Mouse (Mus musculus) lung, postnatal 14 days (tissue): Measurements from ENCODE around the gene Nrd1.
A peak's percentile ranks its signal among the peaks of the same experiment; 100 is the strongest.

Experiments used
- DNase-seq: peaks from one replicate; pipeline ENCODE4 v3.0.0; 2021

Nrd1 gene

DNA sequence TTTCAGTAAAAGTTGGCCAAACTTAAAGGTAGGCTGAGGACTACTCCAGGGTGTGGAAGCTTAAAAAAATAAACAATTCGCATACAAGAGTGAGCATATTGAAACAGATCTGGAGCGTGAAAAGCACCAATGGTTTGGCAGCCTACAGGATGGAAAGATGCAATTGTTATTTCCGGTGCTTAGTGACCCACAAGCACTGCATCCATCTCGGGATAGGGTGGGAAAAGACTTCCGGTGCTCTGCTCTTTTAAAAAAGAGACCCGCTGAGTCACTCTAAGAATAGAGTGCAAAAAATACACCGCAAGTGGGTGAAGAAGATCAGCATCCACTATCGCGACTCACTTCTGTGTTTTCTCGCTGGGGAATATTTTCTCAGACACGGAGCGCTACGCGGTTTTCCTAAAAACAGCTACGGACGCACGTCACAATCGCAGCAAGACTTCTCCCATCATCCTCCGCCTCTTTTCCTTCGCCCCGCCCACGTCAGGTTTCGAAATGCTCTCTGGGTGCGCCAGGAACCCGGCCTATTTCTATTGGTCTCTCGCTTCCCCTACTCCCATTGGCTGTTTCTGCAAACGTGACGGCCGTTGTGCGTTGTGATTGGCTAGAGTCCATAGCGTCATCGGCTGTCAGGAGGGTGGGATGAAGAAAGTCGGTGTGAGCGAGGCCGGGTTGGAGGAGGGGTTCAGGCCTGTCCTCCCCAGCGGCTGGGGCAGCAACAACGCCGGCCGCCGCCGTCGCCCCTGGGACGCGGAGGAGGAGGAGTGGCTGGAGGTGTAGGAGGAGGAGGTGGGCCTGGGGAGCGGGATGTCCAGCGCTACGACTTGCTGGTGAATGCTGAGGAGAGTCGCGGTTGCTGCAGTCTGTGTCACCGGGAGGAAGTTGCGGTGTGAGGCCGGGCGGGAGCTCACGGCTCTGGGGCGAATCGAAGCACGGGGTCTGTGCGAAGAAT, at the start of gene Nrd1:
Gene Nrd1, plus strand, starts transcription at position 657 of the 952 bp plus-strand sequence.
- peak; percentile 99 for DNase-seq

DNA sequence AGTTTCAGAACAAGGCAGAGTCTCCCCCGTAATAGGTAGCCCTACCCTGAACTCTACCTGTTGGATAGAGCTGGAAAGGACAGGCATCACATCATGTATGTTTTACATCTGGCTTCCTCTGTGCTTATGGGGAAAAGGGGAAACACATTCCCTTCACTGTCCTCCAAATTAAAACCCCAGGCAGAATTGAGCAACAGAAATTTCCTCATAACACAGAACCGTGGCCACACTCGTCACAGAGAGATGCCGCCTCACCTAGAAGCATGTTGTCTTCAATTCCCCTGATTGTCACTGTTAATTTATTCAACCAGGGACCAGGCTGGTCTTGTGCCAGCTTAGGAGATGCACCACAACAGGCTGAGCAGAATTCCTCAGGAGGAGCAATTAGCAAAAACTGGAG, 48.8 kb upstream of the Nrd1 start:
- DNase-seq = no peak

DNA sequence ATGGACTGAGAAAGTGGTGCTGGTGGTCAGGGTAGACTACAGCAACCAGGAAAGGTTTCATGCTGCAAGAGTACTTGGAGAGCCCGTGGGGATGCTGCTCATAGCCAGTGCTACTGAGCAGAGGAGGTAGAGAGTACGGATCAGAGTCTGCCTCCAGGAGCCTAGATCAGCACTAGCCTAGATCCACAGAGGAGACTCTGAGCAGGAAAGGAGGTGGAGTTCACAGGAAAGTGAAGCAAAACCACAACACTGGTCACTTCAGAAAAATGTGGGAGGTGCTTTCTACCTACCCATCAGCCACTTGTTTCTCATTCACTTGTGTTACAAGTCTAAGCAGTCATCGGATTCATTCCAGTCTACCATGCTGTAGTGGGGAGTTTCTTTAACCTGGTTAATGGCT, 40.8 kb upstream of the Nrd1 start:
- no peak for DNase-seq

DNA sequence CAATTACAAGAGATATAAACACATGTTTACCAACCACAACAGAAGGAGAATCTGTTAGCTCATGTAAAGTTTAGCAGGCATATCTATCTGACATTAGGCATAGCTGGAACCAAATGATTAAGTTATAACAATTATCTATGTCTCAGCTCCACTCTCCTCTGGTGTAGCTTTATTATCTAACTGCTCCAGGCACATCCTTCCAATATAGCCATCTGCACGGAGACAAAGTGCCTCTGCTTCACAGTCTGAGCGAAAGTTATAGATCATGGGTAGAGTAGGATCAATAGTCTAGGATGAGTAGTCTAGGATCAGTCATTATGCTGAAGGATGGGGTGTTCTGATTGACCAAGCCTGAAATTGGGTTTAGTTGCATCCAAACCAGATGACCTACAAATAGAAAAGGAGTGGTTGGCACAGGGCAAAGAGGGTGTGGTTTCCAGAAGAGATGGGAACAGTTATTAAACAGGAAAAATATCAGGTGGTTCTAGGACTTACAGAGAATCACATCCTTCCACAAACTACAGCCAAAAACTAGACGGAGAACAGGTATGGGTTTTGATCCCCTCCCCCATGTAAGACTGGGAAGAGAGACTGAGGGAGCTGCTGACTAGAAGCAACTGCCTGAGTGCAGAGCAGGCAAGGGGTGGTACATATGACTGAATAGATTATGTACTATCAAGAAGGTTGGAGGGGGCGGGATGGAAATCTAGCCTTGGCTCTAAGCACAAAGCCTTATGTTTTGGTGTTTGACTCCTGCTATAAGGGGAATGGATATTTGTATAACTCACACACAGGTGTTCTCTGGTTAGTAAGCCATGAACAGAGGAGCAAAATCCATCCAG, 39.6 kb upstream of the Nrd1 start:
- no peak for DNase-seq

DNA sequence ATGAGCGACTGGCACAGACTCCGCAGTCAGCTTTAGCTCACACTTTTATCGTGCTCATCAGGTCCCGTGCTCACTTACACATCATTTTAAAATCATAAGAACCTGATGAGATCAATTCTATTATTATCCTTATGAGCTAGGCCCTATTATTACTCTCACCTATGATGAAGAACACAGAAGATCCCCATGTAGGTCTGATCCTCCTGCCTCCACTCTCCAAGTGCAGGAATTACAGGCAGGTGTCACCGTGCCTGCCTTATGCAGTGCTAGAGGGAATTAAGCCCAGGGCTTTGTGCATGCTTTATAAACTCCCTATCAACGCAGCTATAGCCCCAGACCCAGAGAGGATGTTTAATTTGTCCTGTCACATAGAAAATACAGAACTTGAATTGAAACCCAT, 37.4 kb upstream of the Nrd1 start:
- DNase-seq = no peak

DNA sequence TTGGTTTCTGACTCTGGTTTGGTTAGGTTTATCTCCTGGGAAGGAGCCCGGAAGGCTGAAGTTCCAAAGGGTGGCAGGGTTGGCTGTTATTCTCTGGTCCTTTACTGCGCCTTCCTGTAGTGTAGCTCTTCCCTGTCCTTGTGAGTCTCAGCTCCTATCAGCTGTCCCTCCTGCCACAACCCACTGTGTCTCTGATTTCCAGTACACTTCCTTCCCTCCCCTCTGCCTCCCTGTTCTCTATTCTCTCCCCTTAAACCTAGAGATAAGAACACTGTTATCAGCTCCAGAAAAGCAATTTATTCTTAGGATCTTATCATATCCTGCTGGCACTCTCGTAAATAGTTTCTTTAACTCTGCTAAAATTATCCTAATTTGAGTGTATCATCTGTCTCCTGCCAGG, 30.9 kb upstream of the Nrd1 start:
- DNase-seq = no peak

DNA sequence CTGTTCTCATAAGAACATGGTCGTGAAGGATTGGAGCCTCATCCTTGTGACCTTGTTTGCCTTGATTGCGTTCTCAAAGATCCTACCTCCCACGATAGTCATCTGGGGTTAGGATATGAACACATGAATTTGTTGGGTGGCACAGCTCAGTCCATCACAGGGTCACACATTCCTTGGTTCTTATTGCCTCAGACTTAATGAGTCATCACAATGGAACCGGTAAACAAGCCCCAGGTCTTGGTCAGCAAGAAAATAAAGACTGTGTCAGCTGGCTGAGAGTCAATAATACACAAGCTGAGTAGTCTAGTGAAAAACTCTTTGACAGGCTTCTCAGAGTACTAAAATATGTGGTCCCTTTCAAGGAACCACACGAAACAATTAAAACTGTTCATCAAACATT, 29.4 kb upstream of the Nrd1 start:
- DNase-seq = no peak

DNA sequence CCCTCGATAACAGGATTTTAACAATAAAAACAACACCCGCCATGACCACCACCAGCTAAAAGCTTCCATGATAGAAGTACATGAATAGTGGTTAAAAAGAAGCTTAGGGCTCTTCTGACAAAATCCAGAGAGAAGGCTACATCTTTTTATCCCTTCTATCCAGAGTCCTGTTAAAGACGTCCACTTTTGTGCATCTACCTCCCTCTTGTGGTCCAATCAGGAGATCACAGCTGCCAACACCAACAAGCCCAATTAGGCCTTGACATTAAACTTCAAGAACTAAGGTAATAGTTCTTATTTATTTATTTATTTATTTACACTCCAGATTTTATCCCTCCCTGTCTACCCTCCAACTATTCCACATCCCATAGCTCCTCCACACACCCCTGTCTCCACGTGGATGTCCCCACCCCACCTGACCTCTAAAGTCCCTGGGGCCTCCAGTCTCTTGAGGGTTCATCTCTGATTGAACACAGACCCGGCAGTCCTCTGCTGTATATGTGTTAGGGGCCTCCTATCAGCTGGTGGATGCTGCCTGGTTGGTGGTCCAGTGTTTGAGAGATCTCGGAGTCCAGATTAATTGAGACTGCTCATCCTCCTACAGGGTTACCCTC, 23.9 kb upstream of the Nrd1 start:
- peak; percentile 58 for DNase-seq

DNA sequence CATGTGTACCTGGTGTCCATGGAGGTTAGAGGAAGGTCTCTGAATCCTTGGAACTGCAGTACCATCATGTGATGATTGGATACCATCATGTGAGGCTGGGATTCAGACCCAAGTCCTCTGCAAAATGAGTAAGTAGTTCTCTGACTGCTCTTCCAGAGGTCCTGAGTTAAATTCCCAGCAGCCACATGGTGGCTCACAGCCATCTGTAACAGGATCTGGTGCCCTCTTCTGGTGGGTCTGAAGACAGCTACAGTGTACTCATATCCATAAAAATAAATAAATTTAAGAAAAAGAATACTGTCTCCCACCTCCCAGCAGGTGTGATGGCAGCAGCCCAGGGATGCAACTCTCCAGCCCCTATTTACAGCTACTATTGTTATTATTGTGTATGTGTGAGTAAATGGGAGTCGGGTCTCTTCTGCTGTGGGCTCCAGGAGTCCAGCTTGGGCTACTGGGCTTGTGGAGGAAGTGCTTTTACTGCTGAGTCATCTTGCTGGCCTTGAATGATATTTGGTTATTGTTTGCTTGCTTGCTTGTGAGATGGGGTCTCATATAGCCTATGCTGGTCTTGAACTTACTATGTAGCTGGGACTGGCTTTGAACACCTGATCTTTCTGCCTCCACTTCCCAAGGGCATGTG, 13.5 kb upstream of the Nrd1 start:
- no peak for DNase-seq

DNA sequence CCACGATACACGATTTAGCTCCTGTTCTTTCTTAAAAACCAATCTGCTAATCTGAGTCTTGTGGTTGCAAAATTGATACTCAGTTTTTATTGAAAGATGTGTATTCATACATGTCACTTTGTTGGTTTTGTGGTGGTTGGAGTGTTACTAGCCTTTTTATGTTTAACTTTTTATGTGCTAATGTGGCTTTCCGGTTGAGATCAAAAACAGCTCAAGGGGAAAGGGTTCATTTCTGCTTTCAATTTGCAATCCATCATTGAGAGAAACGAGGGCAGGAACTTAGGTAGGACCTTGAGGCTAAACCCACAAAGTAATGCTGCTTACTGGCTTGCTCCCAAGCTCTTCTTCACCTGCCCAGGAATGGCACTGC, 13.0 kb upstream of the Nrd1 start:
- no peak for DNase-seq

DNA sequence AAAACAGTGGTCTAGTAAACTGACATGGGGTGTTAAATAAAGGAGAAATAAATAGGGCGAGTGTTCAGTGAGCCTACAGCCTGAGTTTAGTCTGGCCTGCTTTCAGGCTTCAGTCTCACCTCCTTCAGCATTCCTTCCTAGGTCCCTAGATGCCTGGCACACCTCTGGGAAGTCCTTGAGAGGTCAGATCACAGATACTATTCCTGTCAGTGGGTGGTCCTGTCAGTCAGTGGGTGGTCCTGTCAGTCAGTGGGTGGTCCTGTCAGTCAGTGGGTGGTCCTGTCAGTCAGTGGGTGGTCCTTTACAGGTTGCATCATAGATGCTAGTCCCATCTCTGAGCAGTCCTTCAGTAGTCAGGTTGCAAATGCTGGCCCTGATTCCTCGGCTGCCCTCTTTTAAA, 11.0 kb upstream of the Nrd1 start:
- no peak for DNase-seq

DNA sequence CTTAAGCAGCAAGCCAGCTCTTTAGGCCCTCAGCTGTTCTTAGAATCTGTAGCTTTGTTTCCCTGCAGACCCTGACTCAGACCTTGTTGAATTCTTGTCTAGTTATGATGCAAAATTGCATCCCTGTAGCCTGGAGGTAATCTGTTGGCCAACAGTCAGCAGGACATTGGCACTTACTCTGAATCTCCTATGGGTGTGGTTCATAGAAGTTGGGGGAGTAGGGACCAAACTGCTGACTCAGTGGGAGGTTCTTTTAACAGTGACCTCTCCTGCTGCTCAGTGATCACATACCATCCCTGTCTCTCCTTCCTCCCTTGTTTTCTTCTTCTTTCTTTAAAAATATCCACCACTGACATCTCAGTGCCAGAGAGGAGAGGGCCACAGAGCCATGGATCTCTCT, 10.4 kb upstream of the Nrd1 start:
- DNase-seq = no peak

DNA sequence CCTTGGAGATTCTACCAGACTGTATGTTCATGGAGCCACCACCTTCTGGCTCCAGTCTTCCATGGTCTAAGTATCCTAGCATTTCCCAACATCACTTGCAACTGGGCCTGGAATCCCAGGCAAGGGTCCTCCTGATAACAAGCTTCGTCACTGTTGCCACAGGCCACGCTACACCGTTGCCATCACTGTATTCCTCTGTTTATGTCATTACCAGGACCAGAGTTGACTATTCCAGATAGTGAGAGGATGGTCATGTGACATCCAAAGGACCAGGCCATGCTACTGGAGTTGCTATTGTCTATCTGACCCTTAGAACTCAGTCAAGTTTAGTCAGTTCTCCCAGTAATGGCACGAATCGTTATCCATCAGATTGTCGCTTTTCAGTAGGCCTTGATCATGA, 9.9 kb upstream of the Nrd1 start:
- DNase-seq = no peak

DNA sequence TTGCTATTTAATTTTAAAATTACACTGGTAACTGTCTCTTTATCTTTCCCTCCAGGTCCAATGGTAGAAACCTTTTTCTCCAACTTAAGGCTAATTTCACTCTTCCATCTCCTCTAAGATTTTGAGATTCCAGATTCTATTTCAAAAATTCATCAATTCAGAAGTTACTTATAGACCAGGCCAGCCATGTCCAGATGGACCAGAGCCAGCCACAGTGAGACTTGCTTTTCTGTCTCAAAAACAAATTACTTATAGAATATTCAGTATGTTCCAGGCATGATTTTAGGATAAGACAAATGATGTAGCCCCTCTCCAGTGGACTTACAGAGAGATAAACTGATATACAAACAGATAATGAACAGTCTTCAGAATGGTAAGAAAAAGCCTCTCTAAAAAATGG, 8.6 kb upstream of the Nrd1 start:
- no peak for DNase-seq

DNA sequence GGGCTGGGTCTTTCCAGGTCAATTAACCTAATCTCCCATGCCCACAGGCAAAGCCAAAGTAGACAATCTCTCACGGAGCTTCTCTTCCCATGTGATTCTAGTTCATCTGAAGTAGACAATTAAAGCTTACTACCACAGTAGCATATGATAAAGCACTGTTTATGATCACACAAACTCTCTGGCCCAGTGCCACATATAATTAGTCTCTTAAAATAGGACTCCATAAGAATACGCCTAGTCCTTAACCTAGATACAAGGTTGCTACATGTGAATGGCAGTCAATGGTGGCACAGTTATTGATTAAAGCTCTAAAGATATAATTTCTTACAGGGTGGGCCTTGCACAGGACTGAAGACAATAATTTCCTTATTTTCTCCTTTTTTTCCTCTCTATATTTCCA, 7.5 kb upstream of the Nrd1 start:
- no peak for DNase-seq

DNA sequence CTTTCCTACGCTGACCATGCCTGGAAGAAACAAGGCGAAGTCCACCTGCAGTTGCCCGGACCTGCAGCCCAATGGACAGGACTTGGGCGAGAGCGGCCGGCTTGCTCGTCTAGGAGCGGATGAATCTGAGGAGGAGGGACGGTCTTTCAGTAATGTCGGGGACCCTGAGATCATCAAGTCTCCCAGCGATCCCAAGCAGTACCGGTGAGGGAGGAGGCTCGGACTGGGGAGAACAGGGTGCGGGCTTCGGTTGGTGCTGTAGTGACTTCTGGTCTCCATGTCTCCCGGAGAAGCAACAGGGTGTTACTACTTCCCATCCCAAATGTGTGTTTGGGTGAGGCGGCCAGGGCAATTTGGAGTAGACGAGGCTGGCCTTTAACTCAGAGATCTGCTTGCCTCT, 506 bp downstream of the Nrd1 start:
- no peak for DNase-seq

DNA sequence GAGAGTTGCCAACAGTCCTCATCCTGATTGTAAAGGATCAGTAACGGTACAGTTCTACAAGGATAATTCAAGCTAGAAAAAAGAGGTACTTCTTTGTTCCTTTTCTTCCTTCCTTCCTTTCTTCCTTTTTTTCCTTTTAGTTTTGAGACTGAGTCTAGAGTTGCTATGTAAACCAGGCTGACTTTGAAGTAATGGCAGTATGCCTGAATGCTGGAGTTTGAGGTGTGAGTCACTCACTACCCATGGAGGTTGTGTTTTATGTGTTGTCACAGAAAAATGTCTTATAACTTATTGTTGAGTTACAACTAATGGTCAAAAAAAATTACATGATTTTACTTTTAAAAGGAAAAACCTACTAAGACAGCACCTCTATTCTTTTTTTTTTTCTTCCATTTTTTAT, 7.6 kb downstream of the Nrd1 start:
- no peak for DNase-seq

DNA sequence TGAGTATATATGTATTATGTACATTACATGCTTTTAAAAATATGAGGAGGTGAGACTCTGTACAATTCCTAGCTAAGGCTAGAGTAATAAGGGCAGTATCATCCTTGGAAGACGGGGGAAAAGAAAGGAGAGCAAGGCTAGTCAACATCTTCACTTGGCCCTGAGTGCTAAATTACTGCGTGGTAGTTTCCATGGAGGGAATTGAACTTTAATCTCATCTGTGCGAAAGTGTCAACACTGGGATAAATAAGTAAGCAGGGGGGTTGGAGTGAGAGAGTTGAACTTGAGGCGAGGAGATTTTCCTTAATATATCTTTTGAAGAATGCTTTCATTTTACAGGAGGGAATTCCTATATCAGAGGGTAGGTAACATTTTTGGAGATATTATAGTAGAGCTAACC, 13.6 kb downstream of the Nrd1 start:
- no peak for DNase-seq

DNA sequence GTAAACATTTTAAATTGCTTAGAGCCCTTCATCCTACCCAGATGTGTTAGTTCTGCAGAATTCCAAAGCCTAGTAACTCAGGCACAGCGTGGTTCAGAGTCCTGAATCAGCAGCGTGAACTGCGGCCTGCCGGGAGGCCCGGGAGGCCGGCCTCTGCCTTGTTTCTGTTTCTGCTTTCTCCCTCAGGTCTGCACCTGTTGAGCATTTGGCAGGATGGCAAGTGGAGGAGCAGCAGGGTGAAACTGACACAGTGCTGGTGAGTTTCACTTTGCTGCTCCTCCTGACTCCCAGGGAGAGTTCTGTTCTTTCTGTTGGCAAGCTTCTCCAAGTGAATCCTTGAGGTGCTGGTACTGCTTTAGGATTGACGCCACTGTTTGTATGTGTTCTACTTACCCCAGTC, 17.0 kb downstream of the Nrd1 start:
- DNase-seq = no peak

DNA sequence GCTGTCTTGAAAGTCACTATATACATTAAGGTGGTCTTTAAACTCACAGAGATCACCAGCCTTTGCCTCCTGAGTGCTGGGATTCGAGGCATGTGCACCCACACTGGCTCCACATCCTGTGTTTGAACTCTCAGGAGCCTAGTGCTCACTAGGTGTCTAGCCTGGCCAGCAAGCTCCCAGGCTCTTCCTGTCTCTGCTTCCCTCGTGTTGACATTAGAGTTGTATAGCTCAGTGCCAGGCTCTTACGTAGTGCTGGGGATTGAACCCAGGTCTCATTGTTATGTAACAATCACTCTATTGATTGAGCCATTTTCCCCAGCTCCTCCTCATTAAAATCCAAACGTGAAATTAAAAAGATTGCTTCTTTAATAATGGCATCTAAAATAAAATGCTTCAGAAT, 18.8 kb downstream of the Nrd1 start:
- no peak for DNase-seq

DNA sequence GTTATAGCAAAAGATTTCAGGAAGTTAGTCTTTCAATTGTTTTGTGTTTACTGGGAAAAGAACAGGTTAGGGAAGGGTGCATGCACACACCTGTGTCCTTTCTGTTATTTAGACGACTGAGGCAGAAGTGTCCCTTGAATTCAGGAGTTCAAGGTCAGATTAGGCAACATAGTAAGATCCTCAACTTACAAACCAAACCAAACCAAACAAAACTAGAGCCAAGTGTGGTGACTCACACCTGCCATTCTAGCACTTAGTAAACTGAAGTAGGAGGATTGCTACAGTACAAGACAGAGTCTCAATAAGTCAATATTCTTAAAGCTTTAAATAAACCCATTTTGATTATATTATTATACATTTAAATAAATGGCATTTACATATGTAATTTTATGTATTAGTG, 21.5 kb downstream of the Nrd1 start:
- no peak for DNase-seq

DNA sequence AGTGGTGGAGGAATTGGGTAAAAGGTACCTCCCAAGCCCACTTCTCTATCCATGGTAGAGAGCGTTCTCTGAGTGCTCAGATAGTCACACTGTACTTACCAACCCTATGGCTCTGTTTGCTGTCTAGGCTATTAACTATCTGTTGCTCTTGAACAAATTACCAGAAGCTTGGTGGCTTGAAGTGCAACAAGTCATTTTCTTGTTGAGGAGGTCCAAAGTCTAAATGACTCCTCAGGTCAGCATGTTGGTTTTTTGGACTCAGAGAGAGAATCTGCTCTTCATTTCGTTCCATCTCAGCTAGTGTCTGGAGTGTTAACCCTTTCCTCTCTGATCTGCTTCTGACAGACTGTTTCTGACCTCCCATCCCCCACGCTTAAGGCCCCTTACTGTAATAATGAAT, 24.6 kb downstream of the Nrd1 start:
- no peak for DNase-seq

DNA sequence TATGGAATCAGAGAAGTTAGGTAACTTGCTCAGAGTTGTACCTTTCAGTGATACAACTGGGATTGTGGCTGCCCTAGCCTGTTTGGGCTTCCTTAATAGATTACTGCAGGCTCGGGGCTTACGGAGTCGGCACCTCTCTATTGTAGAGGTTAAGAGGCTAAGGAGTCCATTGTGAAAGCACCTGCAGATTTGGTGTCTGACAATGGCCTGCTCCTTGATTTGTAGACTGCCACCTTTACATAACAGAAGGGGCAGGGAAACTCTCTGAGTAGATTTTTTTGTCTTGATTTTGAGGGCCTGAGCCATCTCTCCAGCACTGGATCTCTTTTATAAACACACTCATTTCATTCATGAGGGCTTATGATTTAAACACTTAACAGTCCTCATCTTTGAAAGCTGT, 26.1 kb downstream of the Nrd1 start:
- DNase-seq = no peak
